Mouse (Mus musculus): Measurements from ENCODE around the gene Skap1. TPM values are rescaled to one million over a fixed set of nuclear protein-coding genes. Genes with fewer than 3 reads are reported as not detected.

Skap1 gene
- total and polyA plus RNA-seq, 3 experiments, result 0.25 to 0.98 TPM; not detected in 1

DNA sequence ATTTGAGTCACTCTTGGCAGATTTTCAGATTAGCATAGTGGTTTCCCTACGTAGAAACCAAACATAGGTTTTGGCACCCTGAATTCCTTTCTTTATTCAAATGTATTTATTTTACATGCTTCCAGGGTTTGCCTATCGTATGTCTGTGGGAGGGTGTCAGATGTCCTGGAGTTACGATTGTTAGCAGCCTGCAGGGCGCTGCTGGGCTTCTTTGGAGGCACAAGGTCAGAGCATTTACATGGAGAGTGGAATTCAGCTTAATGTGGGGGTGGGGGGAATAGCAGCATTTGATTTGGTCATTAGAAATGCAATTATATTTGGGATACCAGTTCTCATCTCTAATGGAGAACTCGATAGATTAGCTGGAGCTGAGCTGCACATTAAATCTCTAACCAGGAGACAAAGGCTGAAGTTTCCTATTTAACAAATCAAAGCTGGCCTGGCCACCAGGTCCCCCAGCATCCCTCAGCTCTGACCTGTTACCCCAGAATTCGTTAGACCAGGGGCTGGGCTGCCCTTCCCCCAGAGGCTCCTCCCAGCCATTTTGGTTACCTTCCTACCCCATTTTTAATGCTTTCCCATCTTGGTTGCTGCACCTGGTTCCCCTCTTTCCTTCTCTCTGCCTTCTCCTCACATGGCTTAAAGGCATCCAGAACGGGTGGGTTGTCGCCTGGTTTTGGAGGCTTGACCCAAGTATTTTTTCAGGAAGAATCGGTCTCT, 322.5 kb downstream of the Skap1 start:
- peaks cover 2% of the 10 kb centered on the region; the same call in 1 of the 2 replicates for H3K36me3 ChIP-seq (ENCODE audit: control insufficient read depth, insufficient read depth, low read length)
- intact Hi-C loops (cut with DNase I), result no loop called here
- H3K27me3 ChIP-seq (ENCODE audit: control insufficient read depth, insufficient read depth, low read length), result no peaks in the 10 kb centered on the region
- no peak for TF ChIP-seq CTCF (IDR thresholded peaks at IDR 0.05)
- TF ChIP-seq EP300 (IDR thresholded peaks at IDR 0.05; ENCODE audit: insufficient read depth, low read depth, low read length), result no peak
- no peak for TF ChIP-seq POLR2A (IDR thresholded peaks at IDR 0.05; ENCODE audit: insufficient read depth, low read depth, low read length)
- H3K79me2 ChIP-seq (replicated peaks; ENCODE audit: control insufficient read depth, insufficient read depth, low read length), result peaks cover 3% of the 10 kb centered on the region; the same call in 1 of the 2 replicates
- no peak overlapping the region for H3K27ac ChIP-seq
- H3K4me3 ChIP-seq, result no peak overlapping the region
- 54% methylated on average over 9 of the region's 9 CpGs for WGBS
- H3K4me1 ChIP-seq (ENCODE audit: control insufficient read depth, insufficient read depth, low read length), result peaks cover 6% of the 10 kb centered on the region
- no peak for DNase-seq
- H3K9ac ChIP-seq (ENCODE audit: low read depth, low read length), result no peak overlapping the region

DNA sequence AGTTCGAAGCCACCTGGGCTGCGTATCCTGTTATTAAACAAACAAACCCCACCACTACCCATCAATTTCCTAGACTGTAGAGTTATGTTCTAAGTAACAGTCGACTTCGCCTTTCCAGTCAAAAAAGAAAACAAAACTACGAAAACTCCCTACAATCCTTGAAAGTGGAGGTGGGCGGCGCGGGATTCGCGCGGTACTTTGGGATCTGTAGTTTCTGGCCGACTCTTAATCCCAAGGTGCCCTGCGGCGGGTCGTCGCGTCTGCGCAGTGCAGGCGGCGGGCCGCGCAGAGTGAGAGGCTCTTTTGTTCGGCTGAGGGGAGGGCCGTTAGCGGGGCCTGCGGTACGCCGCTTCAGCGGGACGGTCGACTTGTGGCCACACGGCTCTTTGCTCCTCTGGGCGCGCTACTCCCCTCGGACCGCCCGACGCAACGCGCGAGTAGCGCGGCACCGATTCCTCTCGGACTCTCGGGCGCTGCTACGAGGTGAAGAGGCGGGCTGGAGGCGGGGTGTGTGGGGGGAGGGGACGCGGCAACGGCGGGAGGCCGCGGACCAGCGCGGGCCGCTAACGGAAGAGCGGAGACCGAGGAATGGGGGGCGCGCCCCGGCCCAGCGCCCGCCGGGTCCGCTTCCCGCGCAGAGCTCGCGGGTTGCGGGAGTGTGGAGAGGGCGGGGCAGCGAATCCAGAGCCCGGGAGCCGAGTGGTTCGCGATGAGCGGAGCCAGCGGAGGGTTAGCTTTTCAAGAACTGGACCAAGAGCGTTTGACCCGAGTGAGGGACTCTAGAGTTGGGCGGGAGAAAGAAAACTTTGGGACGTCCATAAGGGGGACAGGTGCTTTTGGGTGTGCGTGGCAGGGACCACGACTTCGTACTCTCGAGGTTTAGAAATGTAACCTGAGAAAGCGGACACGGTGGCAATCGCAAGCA, 324.7 kb downstream of the Skap1 start, which contains the start of gene Cbx1:
Gene Cbx1 (plus strand): TSS at position 257 of the 925 bp plus-strand sequence.
- peak within 1 kb of the TSS; percentile 92 for H3K27ac ChIP-seq
- H3K27me3 ChIP-seq (ENCODE audit: control insufficient read depth, insufficient read depth, low read length), result no peaks in the 10 kb centered on the region
- H3K9ac ChIP-seq (ENCODE audit: low read depth, low read length), result peak within 1 kb of the TSS; percentile 89
- peaks cover 3% of the 10 kb centered on the region; the same call in 1 of the 2 replicates for H3K79me2 ChIP-seq (replicated peaks; ENCODE audit: control insufficient read depth, insufficient read depth, low read length)
- peaks cover 15% of the 10 kb centered on the region for H3K36me3 ChIP-seq (ENCODE audit: control insufficient read depth, insufficient read depth, low read length)
- DNase-seq, result peak; percentile 94 to 95
- peak within 1 kb of the TSS; percentile 67 for H3K4me3 ChIP-seq
- H3K4me1 ChIP-seq (ENCODE audit: control insufficient read depth, insufficient read depth, low read length), result peaks cover 8% of the 10 kb centered on the region
- TF ChIP-seq EP300 (IDR thresholded peaks at IDR 0.05; ENCODE audit: insufficient read depth, low read depth, low read length) (no peak; the same call in 1 of the 2 replicates), POLR2A (IDR thresholded peaks at IDR 0.05; ENCODE audit: insufficient read depth, low read depth, low read length) (peak; percentile 65; the same call in 1 of the 2 replicates), CTCF (IDR thresholded peaks at IDR 0.05) (no peak)
- intact Hi-C loops (cut with DNase I), result loop anchor here (2.0 kb wide), 3 partner anchors 14 to 72 kb away; no protein-coding TSS in a partner anchor
- under 1% methylated on average over 91 of the region's 93 CpGs for WGBS

DNA sequence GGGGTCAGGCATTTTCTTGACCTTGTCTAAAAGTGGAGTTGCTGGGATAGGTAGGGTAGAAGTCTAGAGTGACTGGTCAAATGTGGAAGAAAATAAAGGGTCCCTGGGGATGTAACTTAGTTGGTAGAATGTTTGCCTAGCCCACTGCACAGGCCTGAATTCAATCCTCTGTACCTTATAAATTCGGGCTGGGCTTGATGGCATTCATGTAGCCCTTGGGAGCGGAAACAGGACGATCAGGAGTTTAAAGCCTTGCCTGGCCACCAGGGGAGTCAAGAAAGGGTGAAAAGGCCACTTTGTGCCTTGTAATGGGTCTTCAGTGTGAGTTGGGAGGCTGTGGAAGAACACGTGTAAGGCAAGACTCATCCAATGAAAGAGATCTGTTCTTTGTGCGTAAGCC, 325.6 kb downstream of the Skap1 start:
- TF ChIP-seq EP300 (IDR thresholded peaks at IDR 0.05; ENCODE audit: insufficient read depth, low read depth, low read length) (no peak), CTCF (IDR thresholded peaks at IDR 0.05) (peak; percentile 12; the same call in 1 of the 2 replicates), POLR2A (IDR thresholded peaks at IDR 0.05; ENCODE audit: insufficient read depth, low read depth, low read length) (no peak)
- Histone ChIP-seq H3K36me3 (ENCODE audit: control insufficient read depth, insufficient read depth, low read length) (peaks cover 15% of the 10 kb centered on the region), H3K79me2 (replicated peaks; ENCODE audit: control insufficient read depth, insufficient read depth, low read length) (peaks cover 3% of the 10 kb centered on the region; the same call in 1 of the 2 replicates), H3K4me1 (ENCODE audit: control insufficient read depth, insufficient read depth, low read length) (peaks cover 8% of the 10 kb centered on the region), H3K9ac (ENCODE audit: low read depth, low read length) (peak overlapping the region; percentile 89), H3K27me3 (ENCODE audit: control insufficient read depth, insufficient read depth, low read length) (no peaks in the 10 kb centered on the region), H3K27ac (no peak overlapping the region), H3K4me3 (peak overlapping the region; percentile 67)
- intact Hi-C loops (cut with DNase I), result loop anchor here (2.0 kb wide), 3 partner anchors 15 to 71 kb away; no protein-coding TSS in a partner anchor
- DNase-seq, result no peak
- 16% methylated on average over 5 of the region's 5 CpGs for WGBS

DNA sequence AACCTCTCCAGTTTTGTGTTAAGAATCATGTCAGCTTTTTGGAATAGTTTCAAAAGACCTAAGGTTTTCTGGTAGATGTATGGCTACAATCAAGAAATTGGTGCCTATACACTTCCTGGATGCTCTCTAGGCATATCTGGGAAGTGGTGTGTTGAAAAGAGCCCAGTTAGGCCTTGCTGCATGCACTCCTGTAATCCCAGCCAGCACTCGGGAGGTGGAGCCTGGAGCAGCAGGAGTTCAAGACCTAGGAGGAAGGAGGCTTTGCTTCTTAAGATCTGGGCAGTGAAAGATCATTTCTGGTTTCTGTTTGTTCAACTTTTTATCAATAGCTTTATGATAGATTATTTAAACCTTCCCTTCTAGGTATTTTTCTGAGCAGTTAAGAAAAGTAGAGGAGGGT, 326.3 kb downstream of the Skap1 start:
- Histone ChIP-seq H3K4me3 (no peak overlapping the region), H3K9ac (ENCODE audit: low read depth, low read length) (no peak overlapping the region), H3K27me3 (ENCODE audit: control insufficient read depth, insufficient read depth, low read length) (no peaks in the 10 kb centered on the region), H3K36me3 (ENCODE audit: control insufficient read depth, insufficient read depth, low read length) (peaks cover 15% of the 10 kb centered on the region), H3K79me2 (replicated peaks; ENCODE audit: control insufficient read depth, insufficient read depth, low read length) (peaks cover 3% of the 10 kb centered on the region; the same call in 1 of the 2 replicates), H3K27ac (no peak overlapping the region), H3K4me1 (ENCODE audit: control insufficient read depth, insufficient read depth, low read length) (peaks cover 8% of the 10 kb centered on the region)
- no peak for TF ChIP-seq POLR2A (IDR thresholded peaks at IDR 0.05; ENCODE audit: insufficient read depth, low read depth, low read length)
- no peak for TF ChIP-seq CTCF (IDR thresholded peaks at IDR 0.05)
- no peak for TF ChIP-seq EP300 (IDR thresholded peaks at IDR 0.05; ENCODE audit: insufficient read depth, low read depth, low read length)
- DNase-seq, result no peak
- 15% methylated on average over 1 of the region's 1 CpGs for WGBS
- intact Hi-C loops (cut with DNase I), result no loop called here

DNA sequence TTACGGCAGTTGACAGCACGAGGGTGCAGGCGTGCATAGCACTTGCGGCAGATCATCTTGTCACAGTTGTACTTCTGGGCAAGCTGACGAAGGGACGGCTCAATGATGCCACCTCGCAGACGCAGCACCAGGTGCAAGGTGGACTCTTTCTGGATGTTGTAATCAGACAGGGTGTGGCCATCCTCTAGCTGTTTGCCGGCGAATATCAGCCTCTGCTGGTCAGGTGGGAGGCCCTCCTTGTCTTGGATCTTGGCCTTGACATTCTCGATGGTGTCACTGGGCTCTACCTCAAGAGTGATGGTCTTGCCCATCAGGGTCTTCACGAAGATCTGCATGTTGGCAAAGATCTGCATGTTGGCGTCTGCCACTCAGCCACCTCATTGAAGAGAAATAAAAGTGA, 331.1 kb downstream of the Skap1 start:
- 88% methylated on average over 13 of the region's 13 CpGs for WGBS
- no peak overlapping the region for H3K4me3 ChIP-seq
- no peak for DNase-seq
- H3K4me1 ChIP-seq (ENCODE audit: control insufficient read depth, insufficient read depth, low read length), result peaks cover 4% of the 10 kb centered on the region
- no peaks in the 10 kb centered on the region for H3K27me3 ChIP-seq (ENCODE audit: control insufficient read depth, insufficient read depth, low read length)
- H3K36me3 ChIP-seq (ENCODE audit: control insufficient read depth, insufficient read depth, low read length), result peaks cover 13% of the 10 kb centered on the region
- no peak overlapping the region for H3K9ac ChIP-seq (ENCODE audit: low read depth, low read length)
- TF ChIP-seq CTCF (IDR thresholded peaks at IDR 0.05), result no peak
- TF ChIP-seq POLR2A (IDR thresholded peaks at IDR 0.05; ENCODE audit: insufficient read depth, low read depth, low read length), result no peak
- TF ChIP-seq EP300 (IDR thresholded peaks at IDR 0.05; ENCODE audit: insufficient read depth, low read depth, low read length), result no peak
- H3K79me2 ChIP-seq (replicated peaks; ENCODE audit: control insufficient read depth, insufficient read depth, low read length), result 0 out of 2 replicates have a peak, but pooled peaks cover 1% of the 10 kb centered on the region
- intact Hi-C loops (cut with DNase I), result no loop called here
- no peak overlapping the region for H3K27ac ChIP-seq
